Mouse (Mus musculus) heart, embryonic 12.5 days (tissue): ENCODE data around the gene 2700049A03Rik. TPM values are rescaled to one million over a fixed set of nuclear protein-coding genes. Genes with fewer than 3 reads are reported as not detected.
"Not testable (repeated sequence)": the region's sequence is repeated elsewhere in the genome, so short reads cannot be mapped to it uniquely, and the experiment has no call there.

ENCODE experiments used
- ATAC-seq: fragments of 200-750 bp; cut with Nextera tagmentation; 2 replicates; pipeline ENCODE4 v1.8.0; 2017; ENCODE audit warnings: moderate TSS enrichment, moderate library complexity; ENCODE audit not compliant: insufficient number of reproducible peaks, low FRiP score
- H3K27ac ChIP-seq: fragments of 300-500 bp; sonication (generic); 2 replicates; pipeline ENCODE4 v1.5.1; 2016; ENCODE audit warnings: mild to moderate bottlenecking, moderate library complexity; ENCODE audit not compliant: poor library complexity, severe bottlenecking
- H3K27me3 ChIP-seq: fragments of 300-500 bp; sonication (generic); replicated peaks from 2 replicates; pipeline ENCODE4 v1.6.1; 2016; ENCODE audit warnings: mild to moderate bottlenecking, moderate library complexity
- H3K36me3 ChIP-seq: fragments of 300-500 bp; sonication (generic); 2 replicates; pipeline ENCODE4 v1.6.1; 2016; ENCODE audit warnings: mild to moderate bottlenecking, moderate library complexity
- H3K4me1 ChIP-seq: fragments of 300-500 bp; sonication (generic); replicated peaks from 2 replicates; pipeline ENCODE4 v1.6.1; 2016; ENCODE audit warnings: mild to moderate bottlenecking
- H3K4me2 ChIP-seq: fragments of 300-500 bp; sonication (generic); 2 replicates; pipeline ENCODE4 v1.6.1; 2016; ENCODE audit warnings: mild to moderate bottlenecking, moderate library complexity
- H3K4me3 ChIP-seq: fragments of 300-500 bp; sonication (generic); 2 replicates; pipeline ENCODE4 v1.5.1; 2016; ENCODE audit warnings: mild to moderate bottlenecking
- H3K9ac ChIP-seq: fragments of 300-500 bp; sonication (generic); 2 replicates; pipeline ENCODE4 v1.6.1; 2016; ENCODE audit warnings: mild to moderate bottlenecking, moderate library complexity
- H3K9me3 ChIP-seq: fragments of 300-500 bp; sonication (generic); replicated peaks from 2 replicates; pipeline ENCODE4 v1.6.1; 2016; ENCODE audit warnings: mild to moderate bottlenecking, moderate library complexity
- WGBS: fragments of 180-500 bp; shearing (Covaris S2); methylation state at CpG from one replicate; pipeline ENCODE4 v1.1.7; 2016; 5-methylcytosine and 5-hydroxymethylcytosine counted together
- polyA plus RNA-seq: library from polyadenylated mRNA; unstranded; fragments of >200 nt; fragmentation: Nextera tagmentation; extraction: Ambion mirVana; gene quantifications from 2 replicates; pipeline ENCODE4 v1.2.1, GENCODE M21; 2016

The 2700049A03Rik gene
- polyA plus RNA-seq, result 9.6 and 10.5 TPM in 2 replicates

GRCm38 (mm10) chr12:71136130-71136973, at the start of gene 2700049A03Rik, which contains the start of gene Timm9:
TSS of gene 2700049A03Rik (plus strand) at chr12:71136848.
TSS of gene Timm9 (minus strand) at chr12:71136684.
- ATAC-seq, result peak; percentile 90
- Histone ChIP-seq H3K4me3 (peak within 1 kb of the TSS; percentile 74), H3K9me3 (no peaks in the 10 kb centered on the region), H3K9ac (peak within 1 kb of the TSS; percentile 89), H3K27ac (peak within 1 kb of the TSS; percentile 79), H3K4me2 (peak within 1 kb of the TSS; percentile 87), H3K4me1 (peaks cover 21% of the 10 kb centered on the region; the same call in 1 of the 2 replicates), H3K36me3 (peaks cover 33% of the 10 kb centered on the region), H3K27me3 (no peaks in the 10 kb centered on the region)
- under 1% methylated on average over 52 of the region's 52 CpGs for WGBS

GRCm38 (mm10) chr12:71104275-71104674, 32.4 kb upstream of the 2700049A03Rik start:
- not testable (repeated sequence) for H3K9me3 ChIP-seq, H3K27me3 ChIP-seq, H3K27ac ChIP-seq, H3K4me3 ChIP-seq, H3K4me1 ChIP-seq, ATAC-seq, H3K36me3 ChIP-seq, H3K9ac ChIP-seq, H3K4me2 ChIP-seq
- 71% methylated on average over 4 of the region's 4 CpGs for WGBS

- no peaks in the 10 kb centered on the region for H3K36me3 ChIP-seq
- 80% methylated on average over 6 of the region's 6 CpGs for WGBS
- no peak overlapping the region for H3K4me3 ChIP-seq
- no peak overlapping the region for H3K9ac ChIP-seq
- H3K27ac ChIP-seq, result no peak overlapping the region
- H3K4me2 ChIP-seq, result no peak overlapping the region
- ATAC-seq, result no peak
- H3K9me3 ChIP-seq, result no peaks in the 10 kb centered on the region
- H3K27me3 ChIP-seq, result no peaks in the 10 kb centered on the region
- H3K4me1 ChIP-seq, result peaks cover 6% of the 10 kb centered on the region
These were observed 29.4 kb upstream of the 2700049A03Rik start for GRCm38 (mm10) chr12:71107216-71107771.

- Histone ChIP-seq H3K9ac (peak within 1 kb of the TSS; percentile 49; the same call in 1 of the 2 replicates), H3K4me3 (peak within 1 kb of the TSS; percentile 41), H3K4me1 (peaks cover 27% of the 10 kb centered on the region), H3K27ac (no peak within 1 kb of the TSS), H3K4me2 (peak within 1 kb of the TSS; percentile 77), H3K36me3 (no peaks in the 10 kb centered on the region), H3K27me3 (no peaks in the 10 kb centered on the region), H3K9me3 (no peaks in the 10 kb centered on the region)
- ATAC-seq, result peak; percentile 19; the same call in 1 of the 2 replicates
- WGBS, result 5% methylated on average over 33 of the region's 33 CpGs
These were observed 25.3 kb upstream of the 2700049A03Rik start, which contains the start of gene Tomm20l for GRCm38 (mm10) chr12:71111331-71111730. TSS of gene Tomm20l (plus strand) at chr12:71111428.

- Histone ChIP-seq H3K4me1 (peaks cover 31% of the 10 kb centered on the region), H3K4me3 (no peak overlapping the region), H3K9me3 (no peaks in the 10 kb centered on the region), H3K27ac (0 out of 2 replicates have a peak overlapping the region, but pooled peaks have one; percentile 3), H3K4me2 (peak overlapping the region; percentile 47), H3K27me3 (no peaks in the 10 kb centered on the region), H3K9ac (no peak overlapping the region), H3K36me3 (no peaks in the 10 kb centered on the region)
- ATAC-seq, result peak; percentile 47
- WGBS, result 32% methylated on average over 10 of the region's 10 CpGs
These were observed 23.6 kb upstream of the 2700049A03Rik start for GRCm38 (mm10) chr12:71113074-71113473.

GRCm38 (mm10) chr12:71113675-71114288, 22.9 kb upstream of the 2700049A03Rik start:
- Histone ChIP-seq H3K9ac (no peak overlapping the region), H3K4me1 (peaks cover 31% of the 10 kb centered on the region), H3K9me3 (no peaks in the 10 kb centered on the region), H3K36me3 (no peaks in the 10 kb centered on the region), H3K27me3 (no peaks in the 10 kb centered on the region), H3K27ac (no peak overlapping the region), H3K4me3 (no peak overlapping the region; the same call in 1 of the 2 replicates), H3K4me2 (peak overlapping the region; percentile 47)
- WGBS, result 29% methylated on average over 12 of the region's 12 CpGs
- ATAC-seq, result peak; percentile 58; the same call in 1 of the 2 replicates

- Histone ChIP-seq H3K27me3 (no peaks in the 10 kb centered on the region), H3K9ac (no peak overlapping the region), H3K4me1 (peaks cover 27% of the 10 kb centered on the region), H3K4me2 (no peak overlapping the region), H3K27ac (no peak overlapping the region), H3K36me3 (no peaks in the 10 kb centered on the region), H3K4me3 (no peak overlapping the region), H3K9me3 (no peaks in the 10 kb centered on the region)
- no peak for ATAC-seq
- 79% methylated on average over 5 of the region's 5 CpGs for WGBS
These were observed 20.2 kb upstream of the 2700049A03Rik start for GRCm38 (mm10) chr12:71116411-71116810.

GRCm38 (mm10) chr12:71122731-71123130, 13.9 kb upstream of the 2700049A03Rik start:
- no peak overlapping the region for H3K4me2 ChIP-seq
- H3K27ac ChIP-seq, result no peak overlapping the region
- H3K36me3 ChIP-seq, result peaks cover 48% of the 10 kb centered on the region
- WGBS, result 84% methylated on average over 10 of the region's 10 CpGs
- H3K9me3 ChIP-seq, result no peaks in the 10 kb centered on the region
- H3K4me1 ChIP-seq, result no peaks in the 10 kb centered on the region
- H3K9ac ChIP-seq, result no peak overlapping the region
- ATAC-seq, result no peak
- H3K4me3 ChIP-seq, result no peak overlapping the region
- no peaks in the 10 kb centered on the region for H3K27me3 ChIP-seq

GRCm38 (mm10) chr12:71123286-71123685, 13.4 kb upstream of the 2700049A03Rik start:
- no peak overlapping the region for H3K4me3 ChIP-seq
- 86% methylated on average over 9 of the region's 9 CpGs for WGBS
- H3K36me3 ChIP-seq, result peaks cover 48% of the 10 kb centered on the region
- H3K9ac ChIP-seq, result no peak overlapping the region
- no peaks in the 10 kb centered on the region for H3K4me1 ChIP-seq
- H3K27me3 ChIP-seq, result no peaks in the 10 kb centered on the region
- H3K27ac ChIP-seq, result no peak overlapping the region
- ATAC-seq, result no peak
- H3K9me3 ChIP-seq, result no peaks in the 10 kb centered on the region
- no peak overlapping the region for H3K4me2 ChIP-seq

- peaks cover 21% of the 10 kb centered on the region; the same call in 1 of the 2 replicates for H3K4me1 ChIP-seq
- no peaks in the 10 kb centered on the region for H3K9me3 ChIP-seq
- 31% methylated on average over 5 of the region's 5 CpGs for WGBS
- peak overlapping the region; percentile 74 for H3K9ac ChIP-seq
- H3K4me2 ChIP-seq, result peak overlapping the region; percentile 80
- no peak overlapping the region for H3K27ac ChIP-seq
- no peaks in the 10 kb centered on the region for H3K27me3 ChIP-seq
- ATAC-seq, result no peak
- peak overlapping the region; percentile 74 for H3K4me3 ChIP-seq
- peaks cover 33% of the 10 kb centered on the region for H3K36me3 ChIP-seq
These were observed 1.1 kb upstream of the 2700049A03Rik start for GRCm38 (mm10) chr12:71135581-71135980.
